Mouse (Mus musculus) forebrain, postnatal 0 days (tissue): ENCODE data around the gene Rfx4. TPM values are rescaled to one million over a fixed set of nuclear protein-coding genes. Genes with fewer than 3 reads are reported as not detected.
A peak's percentile ranks its signal among the peaks of the same experiment; 100 is the strongest.

Experiments used
- ATAC-seq: fragments of 200-750 bp; cut with Nextera tagmentation; 2 replicates; pipeline ENCODE4 v1.8.0; 2017; ENCODE audit warnings: mild to moderate bottlenecking, moderate library complexity
- DNase-seq: peaks from one replicate; pipeline ENCODE4 v3.0.0-alpha.2; 2015
- H3K27ac ChIP-seq: fragments of 300-500 bp; sonication (generic); 2 replicates; pipeline ENCODE4 v1.5.1; 2014; ENCODE audit warnings: low read depth, mild to moderate bottlenecking, antibody characterized with exemption, low read length, moderate library complexity, mixed read lengths
- H3K27me3 ChIP-seq: fragments of 300-500 bp; sonication (generic); 2 replicates; pipeline ENCODE4 v1.6.1; 2014; ENCODE audit warnings: mild to moderate bottlenecking, low read length, mixed read lengths; ENCODE audit not compliant: insufficient read depth
- H3K36me3 ChIP-seq: fragments of 300-500 bp; sonication (generic); 2 replicates; pipeline ENCODE4 v1.6.1; 2014; ENCODE audit warnings: mild to moderate bottlenecking, moderate library complexity; ENCODE audit not compliant: insufficient read depth
- H3K4me1 ChIP-seq: fragments of 300-500 bp; sonication (generic); 2 replicates; pipeline ENCODE4 v1.6.1; 2014; ENCODE audit warnings: antibody characterized with exemption; ENCODE audit not compliant: insufficient read depth
- H3K4me2 ChIP-seq: fragments of 300-500 bp; sonication (generic); 2 replicates; pipeline ENCODE4 v1.6.1; 2014; ENCODE audit warnings: low read depth, mild to moderate bottlenecking, moderate library complexity
- H3K4me3 ChIP-seq: fragments of 300-500 bp; sonication (generic); 2 replicates; pipeline ENCODE4 v1.5.1; 2014; ENCODE audit warnings: low read depth, low read length, mixed read lengths
- H3K9ac ChIP-seq: fragments of 300-500 bp; sonication (generic); 2 replicates; pipeline ENCODE4 v1.6.1; 2014; ENCODE audit warnings: mild to moderate bottlenecking
- H3K9me3 ChIP-seq: fragments of 300-500 bp; sonication (generic); 2 replicates; pipeline ENCODE4 v1.6.1; 2016; ENCODE audit warnings: low read length
- CTCF ChIP-seq: sonication (generic); IDR thresholded peaks from 2 replicates; pipeline ENCODE4 v1.5.1; 2016; ENCODE audit warnings: antibody characterized with exemption, control low read depth, low read depth
- WGBS: fragments of 180-500 bp; shearing (Covaris S2); extraction: QIAGEN DNeasy Blood & Tissue Kit; methylation state at CpG from one replicate; pipeline ENCODE4 v1.1.7; 2014; 5-methylcytosine and 5-hydroxymethylcytosine counted together
- polyA plus RNA-seq: library from polyadenylated mRNA; unstranded; fragments of >200 nt; fragmentation: Nextera tagmentation; extraction: Ambion mirVana; gene quantifications from 2 replicates; pipeline ENCODE4 v1.2.1, GENCODE M21; 2015
- total RNA-seq: library from RNA; depleted of rRNA; stranded (reverse); fragments of >200 nt; gene quantifications from 2 replicates; pipeline ENCODE4 v1.2.3, GENCODE M21; 2014

Rfx4 gene
- total and polyA plus RNA-seq, 2 experiments from 2014 or later: 7.3 to 8.1 TPM

GRCm38 (mm10) chr10:84758200-84758468, 2.3 kb downstream of the Rfx4 start:
- Histone ChIP-seq H3K9me3 (no peaks in the 10 kb centered on the region), H3K4me3 (peak overlapping the region; percentile 21; the same call in 1 of the 2 replicates), H3K36me3 (no peaks in the 10 kb centered on the region), H3K27ac (no peak overlapping the region), H3K4me1 (peaks cover 12% of the 10 kb centered on the region; the same call in 1 of the 2 replicates), H3K4me2 (peak overlapping the region; percentile 84; the same call in 1 of the 2 replicates), H3K9ac (no peak overlapping the region), H3K27me3 (peaks cover 43% of the 10 kb centered on the region)
- no peak for ATAC-seq
- no peak for TF ChIP-seq CTCF
- DNase-seq: no peak
- 25% methylated on average over 5 of the region's 5 CpGs for WGBS

GRCm38 (mm10) chr10:84758483-84759431, 2.9 kb downstream of the Rfx4 start:
- Histone ChIP-seq H3K36me3 (no peaks in the 10 kb centered on the region), H3K4me2 (peak overlapping the region; percentile 84), H3K27ac (no peak overlapping the region), H3K9me3 (no peaks in the 10 kb centered on the region), H3K27me3 (peaks cover 43% of the 10 kb centered on the region), H3K4me1 (peaks cover 12% of the 10 kb centered on the region; the same call in 1 of the 2 replicates), H3K4me3 (peak overlapping the region; percentile 21), H3K9ac (peak overlapping the region; percentile 4; the same call in 1 of the 2 replicates)
- ATAC-seq: no peak
- DNase-seq: peak; percentile 47
- 6% methylated on average over 51 of the region's 51 CpGs for WGBS
- no peak for TF ChIP-seq CTCF

- no peak for TF ChIP-seq CTCF
- DNase-seq: peak; percentile 25
- 26% methylated on average over 16 of the region's 16 CpGs for WGBS
Observed at GRCm38 (mm10) chr10:84759511-84760117, 3.8 kb downstream of the Rfx4 start.

DNA sequence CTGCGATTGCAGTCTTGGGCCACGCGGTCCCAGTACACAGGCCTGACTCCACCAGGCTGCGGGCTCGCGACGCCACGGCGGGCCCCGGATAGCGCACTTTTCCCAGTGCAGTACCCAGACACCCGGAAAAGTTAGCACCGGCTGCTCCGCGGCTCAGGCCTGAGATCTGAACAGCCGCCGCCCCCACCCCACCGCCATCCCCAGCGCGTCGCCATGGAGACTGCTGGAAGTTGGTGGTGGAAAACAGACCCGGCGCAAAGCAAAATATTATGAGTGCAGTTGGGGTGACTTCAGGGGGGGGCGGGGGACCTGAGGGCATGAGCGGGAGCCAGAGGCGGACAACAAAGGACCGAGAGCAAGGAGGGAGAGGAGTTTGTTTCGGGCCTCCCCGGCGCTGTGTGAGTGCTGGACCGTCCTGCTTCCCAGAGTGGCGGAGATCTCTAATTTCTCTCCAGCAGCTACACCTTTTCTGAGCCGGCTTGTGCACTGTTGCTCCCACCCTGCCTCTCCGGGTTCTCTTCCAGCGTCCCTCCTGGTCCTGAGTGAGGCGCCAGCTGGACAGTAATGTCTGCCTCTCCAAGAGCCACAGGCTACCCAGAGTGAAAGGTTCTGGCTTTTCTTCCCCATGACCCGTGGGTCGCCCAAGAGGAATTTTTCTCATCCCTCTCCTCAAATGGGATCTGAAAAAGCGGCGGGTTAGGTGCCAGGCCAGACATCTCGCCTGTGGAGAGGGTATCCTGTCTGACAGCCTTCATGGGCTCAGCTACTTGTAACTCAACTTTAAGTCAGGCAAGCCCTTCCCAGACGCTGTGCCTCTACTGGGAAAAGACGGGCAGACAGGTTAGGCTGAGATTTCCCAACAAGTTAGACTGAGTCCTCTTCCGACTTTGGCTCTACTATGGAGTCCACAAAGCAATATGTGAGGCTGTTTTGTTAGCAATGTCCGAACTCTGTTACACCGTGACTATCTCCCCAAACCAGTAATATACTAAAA, 4.6 kb downstream of the Rfx4 start:
- Histone ChIP-seq H3K36me3 (no peaks in the 10 kb centered on the region), H3K9ac (no peak overlapping the region), H3K27me3 (peaks cover 30% of the 10 kb centered on the region), H3K4me3 (peak overlapping the region; percentile 23), H3K4me2 (peak overlapping the region; percentile 84), H3K9me3 (no peaks in the 10 kb centered on the region), H3K4me1 (peaks cover 9% of the 10 kb centered on the region; the same call in 1 of the 2 replicates), H3K27ac (no peak overlapping the region)
- DNase-seq (peak; percentile 64), ATAC-seq (peak; percentile 78)
- 11% methylated on average over 46 of the region's 46 CpGs for whole genome bisulfite sequencing
- no peak for TF ChIP-seq CTCF

More at GRCm38 (mm10) chr10:84759511-84760117, 3.8 kb downstream of the Rfx4 start:
- H3K9ac ChIP-seq: no peak overlapping the region
- H3K4me3 ChIP-seq: peak overlapping the region; percentile 23
- H3K36me3 ChIP-seq: no peaks in the 10 kb centered on the region
- H3K27ac ChIP-seq: no peak overlapping the region
- H3K9me3 ChIP-seq: no peaks in the 10 kb centered on the region
- H3K27me3 ChIP-seq: peaks cover 37% of the 10 kb centered on the region
- peaks cover 12% of the 10 kb centered on the region; the same call in 1 of the 2 replicates for H3K4me1 ChIP-seq
- ATAC-seq: peak; percentile 6; the same call in 1 of the 2 replicates
- peak overlapping the region; percentile 84 for H3K4me2 ChIP-seq

DNA sequence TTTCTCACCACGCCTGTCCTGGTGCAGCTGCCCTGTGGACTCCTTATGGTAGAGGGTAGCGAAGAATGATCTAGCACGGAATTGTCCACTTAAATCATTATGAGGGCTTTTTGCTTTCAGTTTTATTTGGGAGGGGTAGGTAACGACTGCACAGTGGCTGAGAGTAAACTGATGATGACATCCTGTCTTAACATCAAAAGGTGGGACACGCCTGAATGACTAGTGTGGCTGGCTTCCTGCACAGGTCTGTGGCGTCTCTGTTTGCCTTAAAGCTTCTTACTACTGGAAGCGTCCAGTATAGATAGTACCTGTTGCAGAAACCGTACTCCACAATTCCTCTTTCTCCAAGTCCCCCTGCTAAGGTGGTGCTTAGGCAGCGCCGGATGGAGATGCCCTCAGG, 12.9 kb downstream of the Rfx4 start:
- Histone ChIP-seq H3K4me2 (no peak overlapping the region), H3K4me3 (no peak overlapping the region), H3K4me1 (no peaks in the 10 kb centered on the region), H3K9ac (no peak overlapping the region), H3K36me3 (no peaks in the 10 kb centered on the region), H3K27me3 (no peaks in the 10 kb centered on the region), H3K27ac (no peak overlapping the region), H3K9me3 (no peaks in the 10 kb centered on the region)
- WGBS: 85% methylated on average over 10 of the region's 10 CpGs
- ATAC-seq (no peak), DNase-seq (no peak)
- TF ChIP-seq CTCF: no peak

GRCm38 (mm10) chr10:84772380-84773130, 16.7 kb downstream of the Rfx4 start:
- DNase-seq (no peak), ATAC-seq (no peak; the same call in 1 of the 2 replicates)
- H3K27ac ChIP-seq: no peak overlapping the region
- H3K36me3 ChIP-seq: no peaks in the 10 kb centered on the region
- no peak for TF ChIP-seq CTCF
- H3K4me1 ChIP-seq: no peaks in the 10 kb centered on the region
- 59% methylated on average over 4 of the region's 4 CpGs for WGBS
- H3K4me2 ChIP-seq: no peak overlapping the region
- H3K4me3 ChIP-seq: no peak overlapping the region
- no peak overlapping the region for H3K9ac ChIP-seq
- H3K27me3 ChIP-seq: no peaks in the 10 kb centered on the region
- H3K9me3 ChIP-seq: no peaks in the 10 kb centered on the region
